Mouse (Mus musculus) heart, adult 18-20 months (tissue): Measurements from ENCODE around the gene Gabarap. TPM values are rescaled to one million over a fixed set of nuclear protein-coding genes. Genes with fewer than 3 reads are reported as not detected.

Source experiments
- DNase-seq, 2 experiments: peaks; one replicate each; pipeline ENCODE4 v3.0.0; 2021 to 2022; ENCODE audit warnings: mixed read lengths in 1 of 2
- total RNA-seq, 2 experiments: library from RNA; stranded (reverse); gene quantifications; 2 replicates each; pipeline ENCODE4 v1.2.3; 2021

Gene Gabarap
- total RNA-seq, 2 experiments from 2014 or later, result 285 to 320 TPM

- no peak for DNase-seq
Measured at GRCm38 (mm10) chr11:69968793-69969192, 22.1 kb upstream of the Gabarap start.

- DNase-seq, result no peak
Measured at GRCm38 (mm10) chr11:69970222-69970621, 20.7 kb upstream of the Gabarap start.

- DNase-seq, result no peak
Measured at GRCm38 (mm10) chr11:69970775-69971174, 20.2 kb upstream of the Gabarap start.

DNA sequence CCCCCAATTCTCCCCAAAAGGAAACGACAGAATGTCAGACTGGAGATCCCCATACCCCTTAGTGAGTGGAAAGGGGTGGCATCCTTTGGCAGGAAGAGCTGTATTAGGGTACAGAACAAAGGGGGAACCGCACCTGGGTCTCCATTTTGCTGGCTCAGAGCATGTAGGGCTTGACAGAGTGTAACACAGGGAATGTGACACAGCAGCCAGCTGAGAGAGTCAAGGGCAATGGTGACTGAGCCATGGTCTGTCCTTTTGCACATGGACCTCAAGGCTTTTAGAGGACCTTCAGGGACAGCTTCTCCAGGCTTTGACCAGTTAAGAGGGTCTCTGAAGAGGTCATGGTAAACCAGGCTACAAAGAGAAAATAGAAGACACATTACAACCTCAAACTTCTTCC, 16.0 kb upstream of the Gabarap start:
- DNase-seq, result no peak

DNA sequence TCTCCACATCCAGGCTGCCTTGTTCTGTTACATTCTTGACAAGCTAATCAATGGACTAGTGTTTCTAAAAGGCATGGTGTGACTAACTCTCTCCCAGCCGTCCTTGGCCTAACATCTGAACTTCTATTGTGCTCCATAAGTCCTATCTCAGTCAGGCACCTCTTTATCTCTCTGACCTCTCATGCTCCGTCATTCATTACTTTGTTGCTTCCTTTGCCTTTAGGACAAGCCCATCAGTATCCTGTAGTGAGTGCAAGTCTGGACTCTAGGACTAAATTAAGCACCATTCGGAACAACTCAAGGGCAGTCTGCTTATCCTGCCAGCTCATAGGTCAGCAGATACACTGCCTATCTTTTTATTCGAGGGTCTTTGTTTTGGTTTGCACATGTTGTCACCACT, 14.7 kb upstream of the Gabarap start:
- DNase-seq, result no peak

DNA sequence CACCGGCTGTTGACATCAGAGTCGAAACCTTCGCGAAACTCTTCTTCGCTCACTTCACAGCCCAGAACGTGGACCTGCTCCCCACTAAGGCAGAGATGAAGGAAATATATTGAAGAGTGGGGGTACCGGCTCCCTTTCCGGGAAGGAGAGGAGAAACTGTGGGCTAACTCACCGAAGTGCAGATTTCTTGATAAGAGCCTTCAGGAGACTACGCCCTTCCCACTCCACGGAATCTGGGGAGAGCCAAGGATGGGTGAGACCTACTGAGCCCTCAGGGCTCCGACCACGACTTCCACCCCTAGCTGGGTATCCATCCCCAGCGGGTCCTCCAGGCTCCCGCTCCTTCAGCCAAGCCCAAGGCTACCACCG, 11.1 kb upstream of the Gabarap start:
- DNase-seq, result no peak

GRCm38 (mm10) chr11:69980196-69981140, 10.5 kb upstream of the Gabarap start:
- peak; percentile 97 to 99 for DNase-seq

- no peak for DNase-seq
Measured at GRCm38 (mm10) chr11:69981141-69981762, 9.7 kb upstream of the Gabarap start, which contains the start of gene Ctdnep1. Gene Ctdnep1, plus strand, starts transcription at chr11:69981156.

- no peak for DNase-seq
Measured at GRCm38 (mm10) chr11:69982225-69982624, 8.7 kb upstream of the Gabarap start, which contains the start of gene Elp5. Gene Elp5, minus strand, starts transcription at chr11:69982517.

DNA sequence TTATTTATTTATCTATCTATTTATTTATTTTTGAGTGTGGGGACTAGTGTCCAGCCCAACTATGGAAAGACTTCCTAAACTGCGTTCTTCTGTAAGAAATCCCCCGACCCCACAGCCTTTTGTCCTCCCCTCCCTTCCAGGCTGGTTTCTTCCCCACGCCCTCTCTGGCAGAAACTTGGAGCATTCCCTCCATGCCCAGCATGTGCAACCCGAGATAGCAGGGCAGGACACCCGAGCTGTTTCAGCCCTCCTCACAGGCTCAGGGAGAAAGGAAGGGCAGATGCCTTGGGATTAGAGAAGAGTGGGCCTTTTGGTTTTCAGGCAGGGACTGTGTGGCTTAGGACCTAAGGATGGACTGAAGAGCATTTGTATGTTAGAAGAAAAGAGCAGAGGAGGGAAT, 8.1 kb upstream of the Gabarap start:
- peak; percentile 59 to 63 for DNase-seq

GRCm38 (mm10) chr11:69983377-69983776, 7.6 kb upstream of the Gabarap start:
- peak; percentile 60 to 61 for DNase-seq

DNA sequence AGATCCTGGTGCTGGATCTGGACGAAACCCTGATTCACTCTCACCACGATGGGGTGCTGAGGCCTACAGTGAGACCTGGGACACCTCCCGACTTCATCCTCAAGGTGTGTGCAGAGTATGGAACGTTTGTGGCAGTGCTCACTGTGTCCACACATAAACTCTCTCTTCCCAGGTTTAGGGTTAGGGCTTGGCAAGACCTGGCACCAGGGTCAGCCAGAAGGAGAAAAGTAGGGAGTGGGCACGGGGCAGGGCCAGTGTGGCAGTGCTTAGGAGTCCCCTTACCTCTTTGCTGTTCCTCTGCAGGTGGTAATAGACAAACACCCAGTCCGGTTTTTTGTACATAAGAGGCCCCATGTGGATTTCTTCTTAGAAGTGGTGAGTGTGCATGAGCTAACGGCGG, 6.5 kb upstream of the Gabarap start:
- DNase-seq, result no peak

- DNase-seq, result no peak
Measured at GRCm38 (mm10) chr11:69989949-69990348, 994 bp upstream of the Gabarap start.

- DNase-seq, result no peak
Measured at GRCm38 (mm10) chr11:69991711-69992110, 768 bp downstream of the Gabarap start.

DNA sequence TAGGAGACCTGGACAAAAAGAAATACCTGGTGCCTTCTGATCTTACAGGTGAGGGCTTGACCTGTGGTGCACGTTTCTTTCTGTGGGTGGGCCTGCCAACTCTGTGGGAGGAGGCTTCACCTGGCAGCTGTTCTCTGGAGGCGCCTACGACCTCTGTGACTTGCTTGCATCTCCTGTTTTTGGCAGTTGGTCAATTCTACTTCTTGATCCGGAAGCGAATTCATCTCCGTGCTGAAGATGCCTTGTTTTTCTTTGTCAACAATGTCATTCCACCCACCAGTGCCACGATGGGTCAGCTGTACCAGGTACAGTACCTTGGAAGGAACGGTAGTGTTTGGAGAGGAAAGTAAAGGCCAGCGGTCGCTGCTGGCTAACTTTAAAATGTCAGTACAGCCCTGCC, 1.5 kb downstream of the Gabarap start:
- DNase-seq, result peak in 1 of 2 experiments; percentile 39

DNA sequence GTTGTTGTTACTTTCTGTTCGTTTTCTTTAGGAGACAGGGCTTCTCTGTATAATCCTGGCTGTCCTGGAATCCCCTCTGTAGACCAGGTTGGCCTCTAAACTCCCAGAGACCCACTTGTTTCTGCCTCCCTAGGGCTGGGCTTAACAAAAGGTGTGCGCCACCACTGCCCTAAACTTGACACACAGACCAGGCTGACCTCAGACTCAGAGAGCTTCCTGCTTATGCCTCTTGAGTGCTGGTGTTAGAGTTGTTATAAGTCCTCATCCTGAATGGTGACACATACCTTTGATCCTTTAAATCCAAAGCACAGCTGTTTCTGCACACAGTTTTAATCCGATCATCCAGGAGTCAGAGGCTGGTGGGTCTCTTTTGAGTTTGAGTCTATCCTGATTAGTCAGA, 2.0 kb downstream of the Gabarap start:
- DNase-seq, result no peak

DNA sequence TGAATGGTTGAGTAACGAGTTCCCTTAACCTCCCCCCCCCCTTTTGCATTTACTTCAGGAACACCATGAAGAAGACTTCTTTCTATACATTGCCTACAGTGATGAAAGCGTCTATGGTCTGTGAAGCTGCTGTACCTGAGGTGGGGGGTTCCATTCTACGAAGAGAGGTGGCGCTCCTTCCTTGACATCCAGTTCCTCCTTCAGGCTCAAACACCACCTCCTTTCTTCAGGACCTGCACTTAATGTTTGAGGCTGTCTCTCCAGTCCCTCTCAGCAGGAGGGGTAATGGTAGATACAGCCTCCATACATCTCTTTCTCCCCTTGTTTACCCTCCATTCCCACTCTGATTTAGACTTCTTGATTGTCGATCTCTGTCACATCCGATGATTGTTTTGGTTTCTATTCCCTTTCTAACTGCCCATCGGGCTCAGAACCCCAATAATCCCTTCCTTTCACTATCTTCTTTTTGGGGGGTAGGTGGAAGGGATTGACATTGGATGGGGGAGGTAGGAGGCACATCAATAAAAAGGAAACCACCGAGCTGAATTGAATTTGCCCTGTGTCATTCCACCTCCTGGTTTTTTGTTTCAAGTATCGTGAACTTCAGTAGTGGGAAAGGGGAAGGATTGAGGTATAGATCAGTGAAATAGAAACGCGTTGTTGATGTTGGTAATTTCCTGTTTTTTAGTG, 3.6 kb downstream of the Gabarap start:
- no peak for DNase-seq

DNA sequence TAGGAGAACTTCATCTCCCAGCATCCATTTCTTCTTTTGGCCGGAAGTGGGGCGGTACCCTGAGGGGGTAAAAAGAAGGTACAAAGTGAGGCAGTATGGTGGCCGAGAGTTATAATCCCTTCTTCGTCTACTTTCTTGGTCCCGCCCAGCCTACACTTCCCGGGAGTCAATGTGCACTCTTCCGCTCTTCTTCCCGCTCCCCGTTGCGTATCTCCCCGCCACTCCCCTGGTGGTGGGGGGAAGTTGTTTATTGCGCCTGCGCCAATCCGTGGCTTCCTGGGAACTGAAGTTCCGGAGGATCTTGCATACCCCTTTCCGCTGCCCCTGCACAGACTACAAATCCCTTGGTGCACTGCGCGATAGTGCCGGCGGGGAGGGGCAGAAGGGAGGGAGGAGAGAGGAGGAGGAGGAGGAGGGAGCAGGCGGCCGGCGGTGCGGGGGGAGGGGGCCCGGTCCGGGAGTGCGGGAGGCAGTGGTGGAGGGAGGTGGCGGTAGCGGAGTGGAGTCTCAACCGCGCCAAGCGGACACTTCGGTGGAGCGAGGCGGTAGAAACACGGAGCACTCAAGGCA, 4.5 kb downstream of the Gabarap start, which contains the start of gene Phf23:
Phf23 (plus strand) TSS at position 387 of the 570 bp plus-strand sequence.
- peak; percentile 98 to 100 for DNase-seq

GRCm38 (mm10) chr11:69996161-69997061, 5.5 kb downstream of the Gabarap start:
- peak; percentile 57 to 71 for DNase-seq

- peak; percentile 92 to 94 for DNase-seq
Measured at GRCm38 (mm10) chr11:69997070-69997509, 6.1 kb downstream of the Gabarap start.
